Mouse (Mus musculus): ENCODE data around the gene Gnmt. TPM values are rescaled to one million over a fixed set of nuclear protein-coding genes. Genes with fewer than 3 reads are reported as not detected.

The Gnmt gene
- polyA plus RNA-seq, 2 experiments: 18.3 to 31.2 TPM

DNA sequence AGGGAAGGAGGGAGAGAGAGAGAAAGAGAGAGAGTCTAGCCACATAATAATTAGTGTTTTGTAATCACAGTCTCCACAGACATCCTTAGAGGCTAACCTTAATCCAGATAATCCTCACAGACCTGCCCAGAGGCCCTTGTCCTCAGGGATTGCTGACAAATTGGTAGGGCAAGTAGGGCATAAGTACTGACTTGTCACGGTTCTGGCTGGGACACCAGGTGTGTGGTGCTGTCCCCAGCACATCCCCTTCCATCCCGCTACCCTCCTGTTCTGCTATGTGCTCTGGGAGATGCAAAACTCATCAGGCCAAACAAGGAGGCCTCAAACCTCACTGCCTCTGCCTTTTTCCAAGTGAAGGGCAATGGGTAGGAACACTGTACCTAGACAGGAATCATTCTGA is 16.5 kb upstream of the Gnmt start:
- no peaks in the 10 kb centered on the region for H3K9me3 ChIP-seq (ENCODE audit: control insufficient read depth, low read length)
- no peak for TF ChIP-seq CTCF (IDR thresholded peaks at IDR 0.05; ENCODE audit: low read depth)
- no peak for TF ChIP-seq EP300 (IDR thresholded peaks at IDR 0.05; ENCODE audit: low read depth)
- DNase-seq (ENCODE audit: low read depth in 3 of 3, low spot score in 3 of 3): no peak
- no peak overlapping the region for H3K4me2 ChIP-seq (ENCODE audit: low read depth)
- no peaks in the 10 kb centered on the region for H3K27me3 ChIP-seq (ENCODE audit: control insufficient read depth, insufficient read depth, low read length)
- no peak overlapping the region for H3K4me3 ChIP-seq (ENCODE audit: insufficient read depth in 1 of 2, low read depth in 2 of 2, low read length in 2 of 2)
- no peak overlapping the region for H3K9ac ChIP-seq (replicated peaks)
- no peak overlapping the region for H3K27ac ChIP-seq
- peaks cover 0 to 9% of the 10 kb centered on the region in 2 experiments; a peak in 2 of 4 replicates for H3K4me1 ChIP-seq (replicated peaks; ENCODE audit: control insufficient read depth in 2 of 2, insufficient read depth in 2 of 2, low read length in 1 of 2)
- H3K36me3 ChIP-seq (replicated peaks; ENCODE audit: control insufficient read depth, insufficient read depth, low read depth): peaks cover 4% of the 10 kb centered on the region
- 84% methylated on average over 2 of the region's 2 CpGs for WGBS (ENCODE audit: insufficient replicate concordance)
- ATAC-seq (ENCODE audit: insufficient read depth): no peak

- no peak for DNase-seq (ENCODE audit: low read depth in 3 of 3, low spot score in 3 of 3)
- H3K36me3 ChIP-seq (replicated peaks; ENCODE audit: control insufficient read depth, insufficient read depth, low read depth): peaks cover 4% of the 10 kb centered on the region
- H3K4me3 ChIP-seq (ENCODE audit: insufficient read depth in 1 of 2, low read depth in 2 of 2, low read length in 2 of 2): no peak overlapping the region
- H3K9ac ChIP-seq (replicated peaks): no peak overlapping the region
- no peak overlapping the region for H3K4me2 ChIP-seq (ENCODE audit: low read depth)
- no peak for ATAC-seq (ENCODE audit: insufficient read depth)
- H3K4me1 ChIP-seq (replicated peaks; ENCODE audit: control insufficient read depth in 2 of 2, insufficient read depth in 2 of 2, low read length in 1 of 2): peaks cover 0 to 9% of the 10 kb centered on the region in 2 experiments; a peak in 2 of 4 replicates
- no peak overlapping the region for H3K27ac ChIP-seq
- TF ChIP-seq EP300 (IDR thresholded peaks at IDR 0.05; ENCODE audit: low read depth) (no peak), CTCF (IDR thresholded peaks at IDR 0.05; ENCODE audit: low read depth) (no peak)
- WGBS (ENCODE audit: insufficient replicate concordance): 87% methylated on average over 9 of the region's 9 CpGs
- H3K9me3 ChIP-seq (ENCODE audit: control insufficient read depth, low read length): no peaks in the 10 kb centered on the region
- H3K27me3 ChIP-seq (ENCODE audit: control insufficient read depth, insufficient read depth, low read length): no peaks in the 10 kb centered on the region
Observed at GRCm38 (mm10) chr17:46742986-46743385, 14.0 kb upstream of the Gnmt start.

DNA sequence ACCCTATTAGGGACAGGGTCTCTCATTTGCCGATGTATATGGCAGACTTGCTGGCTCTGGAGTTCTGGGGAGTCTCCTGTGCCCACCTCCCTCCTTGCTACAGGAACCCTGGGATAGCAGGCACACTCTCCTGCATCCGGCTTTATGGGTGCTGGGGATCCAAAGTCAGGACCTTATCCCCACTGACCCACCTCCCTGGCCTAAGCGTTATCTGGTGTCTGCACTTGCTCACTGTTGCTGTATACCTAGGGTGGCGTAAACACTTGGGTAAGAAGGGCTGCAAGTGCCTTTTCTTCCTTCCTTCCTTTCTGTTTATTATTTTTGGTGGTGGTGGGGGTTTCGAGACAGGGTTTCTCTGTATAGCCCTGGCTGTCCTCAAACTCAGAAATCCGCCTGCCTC is 12.3 kb upstream of the Gnmt start:
- DNase-seq (ENCODE audit: low read depth in 3 of 3, low spot score in 3 of 3): no peak
- WGBS (ENCODE audit: insufficient replicate concordance): 57% methylated on average over 6 of the region's 6 CpGs
- ATAC-seq (ENCODE audit: insufficient read depth): peak; percentile 65
- H3K9me3 ChIP-seq (ENCODE audit: control insufficient read depth, low read length): no peaks in the 10 kb centered on the region
- TF ChIP-seq EP300 (IDR thresholded peaks at IDR 0.05; ENCODE audit: low read depth) (peak; percentile 53), CTCF (IDR thresholded peaks at IDR 0.05; ENCODE audit: low read depth) (no peak)
- H3K4me3 ChIP-seq (ENCODE audit: insufficient read depth in 1 of 2, low read depth in 2 of 2, low read length in 2 of 2): no peak overlapping the region
- no peak overlapping the region for H3K27ac ChIP-seq
- H3K4me2 ChIP-seq (ENCODE audit: low read depth): no peak overlapping the region
- H3K27me3 ChIP-seq (ENCODE audit: control insufficient read depth, insufficient read depth, low read length): no peaks in the 10 kb centered on the region
- H3K9ac ChIP-seq (replicated peaks): no peak overlapping the region
- H3K4me1 ChIP-seq (replicated peaks; ENCODE audit: control insufficient read depth in 2 of 2, insufficient read depth in 2 of 2, low read length in 1 of 2): peaks cover 0 to 9% of the 10 kb centered on the region in 2 experiments; a peak in 2 of 4 replicates
- peaks cover 2% of the 10 kb centered on the region for H3K36me3 ChIP-seq (replicated peaks; ENCODE audit: control insufficient read depth, insufficient read depth, low read depth)

GRCm38 (mm10) chr17:46736160-46736559 is 7.2 kb upstream of the Gnmt start:
- no peaks in the 10 kb centered on the region for H3K36me3 ChIP-seq (replicated peaks; ENCODE audit: control insufficient read depth, insufficient read depth, low read depth)
- no peak overlapping the region for H3K4me2 ChIP-seq (ENCODE audit: low read depth)
- DNase-seq (ENCODE audit: low read depth in 3 of 3, low spot score in 3 of 3) (peak in 2 of 3 experiments; percentile 31 to 33), ATAC-seq (ENCODE audit: insufficient read depth) (peak; percentile 26; the same call in 1 of the 2 replicates)
- peaks cover 0 to 3% of the 10 kb centered on the region in 2 experiments; a peak in 2 of 4 replicates for H3K4me1 ChIP-seq (replicated peaks; ENCODE audit: control insufficient read depth in 2 of 2, insufficient read depth in 2 of 2, low read length in 1 of 2)
- H3K9me3 ChIP-seq (ENCODE audit: control insufficient read depth, low read length): no peaks in the 10 kb centered on the region
- no peak for TF ChIP-seq EP300 (IDR thresholded peaks at IDR 0.05; ENCODE audit: low read depth)
- peak; percentile 81 for TF ChIP-seq CTCF (IDR thresholded peaks at IDR 0.05; ENCODE audit: low read depth)
- H3K4me3 ChIP-seq (ENCODE audit: insufficient read depth in 1 of 2, low read depth in 2 of 2, low read length in 2 of 2): no peak overlapping the region
- no peaks in the 10 kb centered on the region for H3K27me3 ChIP-seq (ENCODE audit: control insufficient read depth, insufficient read depth, low read length)
- H3K27ac ChIP-seq: no peak overlapping the region
- H3K9ac ChIP-seq (replicated peaks): no peak overlapping the region
- 49% methylated on average over 10 of the region's 10 CpGs for WGBS (ENCODE audit: insufficient replicate concordance)

DNA sequence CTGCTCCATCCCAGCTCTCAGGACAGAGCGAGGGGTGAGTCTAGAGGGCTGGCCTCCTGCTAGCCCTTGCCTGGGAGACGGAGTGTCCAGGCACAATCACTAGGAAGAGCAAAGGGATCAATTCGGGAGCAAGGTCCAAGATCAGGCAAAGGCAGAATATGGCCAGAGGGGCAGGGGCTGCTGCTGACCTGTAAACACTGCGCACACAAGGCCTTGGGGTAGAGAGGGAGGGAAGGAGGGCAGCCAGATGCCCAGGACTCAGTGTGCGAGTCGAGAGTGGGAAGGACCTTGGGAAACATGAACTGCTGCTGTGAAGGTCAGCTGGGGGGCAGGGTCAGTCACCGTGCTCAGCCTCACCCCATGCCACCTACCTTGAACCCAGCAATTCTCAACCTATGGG is 6.3 kb upstream of the Gnmt start:
- DNase-seq (ENCODE audit: low read depth in 3 of 3, low spot score in 3 of 3) (no peak), ATAC-seq (ENCODE audit: insufficient read depth) (peak; percentile 42; the same call in 1 of the 2 replicates)
- no peaks in the 10 kb centered on the region for H3K27me3 ChIP-seq (ENCODE audit: control insufficient read depth, insufficient read depth, low read length)
- TF ChIP-seq CTCF (IDR thresholded peaks at IDR 0.05; ENCODE audit: low read depth) (no peak), EP300 (IDR thresholded peaks at IDR 0.05; ENCODE audit: low read depth) (no peak)
- 69% methylated on average over 7 of the region's 7 CpGs for WGBS (ENCODE audit: insufficient replicate concordance)
- no peak overlapping the region for H3K4me3 ChIP-seq (ENCODE audit: insufficient read depth in 1 of 2, low read depth in 2 of 2, low read length in 2 of 2)
- H3K4me1 ChIP-seq (replicated peaks; ENCODE audit: control insufficient read depth in 2 of 2, insufficient read depth in 2 of 2, low read length in 1 of 2): peaks cover 0 to 1% of the 10 kb centered on the region in 2 experiments; a peak in 2 of 4 replicates
- no peak overlapping the region for H3K4me2 ChIP-seq (ENCODE audit: low read depth)
- no peaks in the 10 kb centered on the region for H3K36me3 ChIP-seq (replicated peaks; ENCODE audit: control insufficient read depth, insufficient read depth, low read depth)
- H3K27ac ChIP-seq: no peak overlapping the region
- no peaks in the 10 kb centered on the region for H3K9me3 ChIP-seq (ENCODE audit: control insufficient read depth, low read length)
- no peak overlapping the region for H3K9ac ChIP-seq (replicated peaks)
